Mouse (Mus musculus): ENCODE data around the gene Ccdc182.
A peak's percentile ranks its signal among the peaks of the same experiment; 100 is the strongest.

Gene Ccdc182

GRCm38 (mm10) chr11:88281428-88282119 is 12.3 kb upstream of the Ccdc182 start:
- DNase-seq (ENCODE audit: low read depth, low spot score) = peak; percentile 70

- DNase-seq (ENCODE audit: low read depth, low spot score) = no peak
These were observed 11.3 kb upstream of the Ccdc182 start for GRCm38 (mm10) chr11:88282516-88282915.

DNA sequence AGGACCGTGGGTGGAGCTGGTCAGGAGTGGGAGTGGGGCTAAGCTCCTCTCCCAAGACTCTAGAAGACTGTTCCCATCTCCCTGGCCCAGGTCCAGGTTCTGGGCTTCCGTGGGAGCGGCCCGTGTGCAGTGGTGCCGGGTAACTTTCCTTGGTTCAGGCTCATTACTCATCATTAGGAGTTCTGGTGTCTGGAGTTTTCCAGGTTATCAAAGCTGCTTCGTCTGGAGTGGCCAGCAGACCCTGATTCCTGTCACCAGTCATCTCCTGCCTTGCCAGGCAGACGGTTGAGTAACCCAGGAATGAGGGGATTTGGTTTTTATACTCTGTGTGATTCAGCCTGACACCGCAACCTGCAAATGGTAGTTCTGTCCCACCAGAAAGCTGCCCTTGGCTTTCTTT is 7.8 kb upstream of the Ccdc182 start:
- no peak for DNase-seq (ENCODE audit: low read depth, low spot score)

DNA sequence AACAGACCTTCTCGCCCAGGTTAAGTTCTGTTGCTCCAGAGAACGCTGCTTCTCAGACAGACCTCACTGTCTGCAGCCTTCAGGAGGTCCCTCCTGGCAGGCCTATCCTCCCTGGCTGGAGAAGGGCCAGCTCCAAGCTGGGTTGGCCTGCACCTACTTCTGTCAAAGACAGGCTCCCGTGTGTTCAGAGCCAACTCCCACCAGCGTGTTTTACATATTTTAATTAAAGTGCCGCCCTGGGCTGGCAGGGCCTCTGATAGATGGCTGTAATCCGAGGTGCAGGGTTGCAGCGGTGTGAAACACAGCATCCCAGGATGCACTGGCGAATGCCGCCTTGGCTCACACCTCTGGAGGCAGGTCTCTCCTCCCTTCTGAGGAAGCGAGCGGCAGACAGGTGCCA is 5.5 kb upstream of the Ccdc182 start:
- DNase-seq (ENCODE audit: low read depth, low spot score) = no peak

- no peak for DNase-seq (ENCODE audit: low read depth, low spot score)
These were observed 5.0 kb upstream of the Ccdc182 start for GRCm38 (mm10) chr11:88288805-88289340.

DNA sequence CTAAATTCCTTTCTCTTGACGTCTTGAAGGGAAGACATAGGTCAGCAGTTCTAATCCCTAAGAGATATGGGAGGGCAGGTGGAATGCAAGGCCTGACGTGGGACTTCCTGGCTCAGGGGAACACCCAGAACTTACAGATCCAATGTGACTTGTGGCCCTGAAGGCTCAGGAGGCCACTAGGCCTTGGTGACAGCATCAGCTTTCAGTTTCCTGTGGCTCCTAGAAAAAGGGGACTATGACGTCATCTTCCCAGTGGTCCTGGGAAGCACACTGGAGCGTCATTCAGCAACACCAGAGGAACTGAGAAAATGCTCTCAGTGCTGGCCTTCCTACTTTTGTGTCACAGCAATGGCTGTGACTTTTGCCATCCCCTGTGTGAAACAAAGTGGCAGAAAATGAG is 2.6 kb upstream of the Ccdc182 start:
- DNase-seq (ENCODE audit: low read depth, low spot score) = no peak

DNA sequence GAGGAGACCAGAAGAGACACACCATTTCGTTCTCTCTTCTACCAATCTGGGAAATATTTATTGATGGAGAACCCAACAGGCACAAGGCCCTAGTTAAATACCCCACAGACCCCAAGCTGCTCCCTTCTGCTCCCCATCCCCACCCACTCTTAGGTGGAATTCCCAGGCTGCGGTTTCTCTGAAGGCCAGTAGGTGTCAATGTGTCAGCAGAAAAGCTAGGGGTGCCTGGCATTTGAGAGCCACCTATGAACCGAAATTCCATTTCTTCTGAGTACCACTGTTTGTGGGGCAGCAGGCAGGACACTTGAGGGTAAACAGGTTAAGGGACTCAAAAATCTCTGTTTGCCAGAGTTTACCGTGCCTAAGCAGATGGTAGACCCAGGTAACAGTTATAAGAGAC is 2.2 kb upstream of the Ccdc182 start:
- peak; percentile 41 for DNase-seq (ENCODE audit: low read depth, low spot score)

GRCm38 (mm10) chr11:88294394-88294710 is 494 bp downstream of the Ccdc182 start:
- DNase-seq (ENCODE audit: low read depth, low spot score) = no peak

- DNase-seq (ENCODE audit: low read depth, low spot score) = no peak
These were observed 1.4 kb downstream of the Ccdc182 start for GRCm38 (mm10) chr11:88295298-88295697.

GRCm38 (mm10) chr11:88297526-88297925 is 3.7 kb downstream of the Ccdc182 start:
- peak; percentile 37 for DNase-seq (ENCODE audit: low read depth, low spot score)

DNA sequence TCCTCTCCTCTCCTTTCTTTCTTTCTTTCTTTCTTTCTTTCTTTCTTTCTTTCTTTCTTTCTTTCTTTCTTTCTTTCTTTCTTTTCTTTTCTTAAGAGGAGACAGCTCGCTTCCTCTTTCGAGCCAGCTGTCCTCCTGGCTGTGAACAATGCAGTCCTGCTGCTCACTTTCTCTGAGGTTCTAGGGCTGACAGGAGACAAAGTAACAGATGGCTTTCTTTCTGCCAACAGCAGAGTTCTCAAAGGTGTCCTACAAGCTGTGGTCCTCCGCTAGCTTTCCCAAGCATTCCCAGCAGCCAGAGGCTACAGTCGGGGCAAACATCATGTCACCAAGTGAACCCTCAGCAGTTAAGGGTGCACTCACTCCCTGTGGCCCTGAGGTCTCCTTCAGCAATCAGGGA is 5.5 kb downstream of the Ccdc182 start:
- no peak for DNase-seq (ENCODE audit: low read depth, low spot score)

DNA sequence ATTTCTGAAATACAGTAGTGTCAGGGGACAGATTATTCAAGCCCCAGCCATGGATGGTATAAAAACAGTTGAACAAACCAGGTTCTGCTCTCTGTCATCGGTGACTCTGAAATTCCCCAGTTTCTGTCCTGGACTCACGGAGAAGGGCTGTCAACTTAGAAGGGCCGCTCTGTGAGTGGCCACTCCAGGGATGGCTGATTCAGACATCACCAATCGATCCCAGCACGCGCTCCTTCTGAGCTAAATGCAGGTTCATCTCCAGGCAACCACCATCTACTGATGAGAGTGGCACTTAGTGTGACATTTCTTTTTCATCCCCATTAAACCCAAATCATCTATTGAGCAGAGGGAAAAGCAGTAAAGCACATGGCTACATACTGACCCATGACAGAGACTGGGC is 7.8 kb downstream of the Ccdc182 start:
- DNase-seq (ENCODE audit: low read depth, low spot score) = peak; percentile 45

DNA sequence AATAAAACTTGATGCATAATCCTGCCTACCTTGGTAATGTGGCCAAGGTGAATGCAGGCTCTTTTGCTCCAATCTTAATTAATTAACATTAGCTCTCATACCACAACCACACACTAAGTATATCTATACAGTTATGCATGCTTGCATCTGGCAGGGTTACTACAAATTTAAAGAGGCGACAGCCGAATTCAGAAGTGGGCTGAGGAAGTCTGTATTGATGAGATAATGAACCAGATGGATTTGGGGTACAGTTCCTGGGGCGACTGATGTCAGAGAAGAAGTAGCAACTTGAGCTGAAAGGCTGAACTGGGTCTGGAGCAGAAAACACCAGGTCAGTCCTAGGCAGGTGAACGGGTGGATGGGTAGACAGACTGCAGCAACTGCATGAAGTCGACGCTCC is 11.9 kb downstream of the Ccdc182 start:
- DNase-seq (ENCODE audit: low read depth, low spot score) = no peak

- peak; percentile 95 for DNase-seq (ENCODE audit: low read depth, low spot score)
These were observed 14.0 kb downstream of the Ccdc182 start for GRCm38 (mm10) chr11:88307616-88308543.

- DNase-seq (ENCODE audit: low read depth, low spot score) = no peak
These were observed 15.3 kb downstream of the Ccdc182 start for GRCm38 (mm10) chr11:88309059-88309700.

GRCm38 (mm10) chr11:88310773-88311172 is 16.9 kb downstream of the Ccdc182 start:
- DNase-seq (ENCODE audit: low read depth, low spot score) = no peak

DNA sequence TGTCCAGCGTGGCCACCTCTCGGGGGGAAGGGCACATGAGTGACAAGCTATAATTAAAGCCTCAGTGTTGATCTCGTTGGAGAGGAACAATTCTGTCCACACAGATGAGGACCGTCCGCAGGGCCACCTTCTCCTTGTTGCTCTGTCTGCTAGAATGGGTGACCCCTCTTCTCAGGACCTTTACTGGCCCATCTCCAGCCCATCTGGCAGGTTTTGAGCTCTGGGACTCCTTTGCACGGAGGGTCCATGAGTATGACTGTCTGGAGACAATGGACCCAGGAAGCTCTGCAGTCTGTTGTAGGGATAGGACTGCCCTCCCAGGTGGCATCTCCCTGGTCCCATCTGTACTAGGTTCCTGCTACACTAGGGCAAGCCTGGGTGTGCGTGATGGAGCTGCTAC is 17.7 kb downstream of the Ccdc182 start:
- no peak for DNase-seq (ENCODE audit: low read depth, low spot score)

DNA sequence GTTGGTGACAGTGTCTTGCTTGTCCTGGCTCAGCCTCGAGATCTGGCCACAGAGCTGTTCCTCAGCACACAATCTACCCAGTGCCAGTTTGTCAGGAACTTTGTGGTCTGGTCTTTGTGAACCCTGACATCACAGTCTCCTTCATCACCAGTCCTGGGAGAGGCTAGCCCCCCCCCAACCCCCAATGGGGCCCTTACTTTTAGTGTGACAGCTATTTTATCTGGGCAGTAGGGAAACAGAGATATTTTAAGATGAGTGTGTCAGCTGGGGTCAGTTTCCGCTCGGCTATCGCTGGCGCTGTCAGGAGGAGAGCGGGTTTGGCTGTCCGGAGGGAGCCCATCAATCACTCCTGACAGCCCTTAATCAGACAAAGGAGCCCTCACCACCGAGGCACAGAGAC is 19.7 kb downstream of the Ccdc182 start:
- no peak for DNase-seq (ENCODE audit: low read depth, low spot score)

- DNase-seq (ENCODE audit: low read depth, low spot score) = no peak
These were observed 20.6 kb downstream of the Ccdc182 start for GRCm38 (mm10) chr11:88314471-88314870.

DNA sequence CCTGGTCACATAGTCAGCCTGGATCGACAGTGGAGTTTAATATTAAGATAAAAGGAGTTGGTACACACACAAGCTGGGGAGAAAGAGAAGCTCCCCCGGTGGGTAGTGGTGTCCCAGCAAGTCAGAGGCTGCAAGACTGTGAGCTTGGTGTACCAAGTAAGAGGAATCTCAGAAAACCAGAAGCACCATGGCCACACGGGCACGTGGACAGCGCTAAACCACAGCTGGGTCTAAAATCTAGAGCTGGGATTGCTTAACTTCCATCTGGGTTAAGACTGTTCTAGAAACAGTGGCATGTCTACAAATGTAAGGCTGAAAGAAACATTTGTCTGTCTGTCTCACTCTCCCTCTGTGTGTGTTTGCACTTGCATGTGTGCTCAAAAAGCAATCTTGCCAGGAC is 21.5 kb downstream of the Ccdc182 start:
- DNase-seq (ENCODE audit: low read depth, low spot score) = no peak

GRCm38 (mm10) chr11:88318850-88319249 is 25.0 kb downstream of the Ccdc182 start:
- DNase-seq (ENCODE audit: low read depth, low spot score) = no peak

DNA sequence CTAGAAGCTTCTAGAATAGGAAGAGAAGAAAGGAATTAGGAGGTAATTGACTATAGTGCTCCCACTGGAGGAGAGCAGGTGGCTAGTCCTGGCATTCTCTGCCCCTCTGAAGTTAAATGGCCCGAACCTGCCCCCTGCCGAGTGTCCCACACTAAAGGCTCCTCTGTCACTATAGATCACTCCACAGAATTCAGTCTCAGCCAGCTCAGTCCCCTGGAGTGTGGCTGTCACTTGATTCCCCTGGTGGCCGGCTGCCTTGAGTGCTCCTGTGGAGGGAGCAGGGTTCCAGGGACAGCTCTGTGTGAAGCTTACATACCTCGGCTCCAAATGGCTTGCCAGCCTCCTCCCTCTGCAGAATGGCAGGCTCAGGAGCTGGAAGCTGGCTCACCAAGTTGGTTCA is 33.2 kb downstream of the Ccdc182 start:
- peak; percentile 51 for DNase-seq (ENCODE audit: low read depth, low spot score)
